Mouse (Mus musculus): Measurements from ENCODE around the gene Zfp653. TPM values are rescaled to one million over a fixed set of nuclear protein-coding genes. Genes with fewer than 3 reads are reported as not detected.
"Not testable (repeated sequence)": the region's sequence is repeated elsewhere in the genome, so short reads cannot be mapped to it uniquely, and the experiment has no call there.

The Zfp653 gene
- polyA plus RNA-seq, 1 experiment from 2014 or later, result 4.2 TPM

DNA sequence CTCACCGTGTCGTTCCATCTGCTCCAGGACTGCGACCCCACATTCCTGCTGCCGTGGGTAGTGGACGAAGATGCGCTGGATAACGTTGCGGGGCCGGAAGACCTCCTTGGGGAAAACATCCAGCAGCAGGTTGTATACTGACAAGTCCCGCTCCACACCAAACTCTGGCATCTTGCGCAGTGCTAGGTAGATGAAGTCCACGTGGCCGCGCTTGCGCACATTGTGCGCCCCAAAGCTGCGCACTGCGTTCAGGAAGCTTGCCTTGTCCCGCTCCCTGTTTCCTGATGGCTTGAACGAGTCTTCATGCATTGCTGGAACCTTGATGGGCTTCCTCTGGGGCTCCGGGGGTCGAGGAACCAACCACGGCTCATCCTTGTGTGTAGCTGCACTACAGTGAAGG is 5.0 kb upstream of the Zfp653 start:
- no peak for ATAC-seq
- Histone ChIP-seq H3K4me3 (ENCODE audit: low read depth, low read length) (no peak overlapping the region), H3K9me3 (ENCODE audit: control insufficient read depth) (no peaks in the 10 kb centered on the region), H3K9ac (ENCODE audit: low read depth, low read length) (no peak overlapping the region), H3K36me3 (ENCODE audit: control insufficient read depth, insufficient read depth) (peaks cover 40% of the 10 kb centered on the region), H3K27me3 (replicated peaks; ENCODE audit: control insufficient read depth, insufficient read depth, low read length) (no peaks in the 10 kb centered on the region), H3K27ac (ENCODE audit: low read depth, low read length) (no peak overlapping the region), H3K4me2 (replicated peaks; ENCODE audit: low read depth) (no peak overlapping the region), H3K4me1 (replicated peaks; ENCODE audit: control insufficient read depth, insufficient read depth, low read length) (no peaks in the 10 kb centered on the region)
- WGBS, result 93% methylated on average over 23 of the region's 23 CpGs
- TF ChIP-seq CTCF (IDR thresholded peaks at IDR 0.05; ENCODE audit: low read depth), result no peak

- H3K4me1 ChIP-seq (replicated peaks; ENCODE audit: control insufficient read depth, insufficient read depth, low read length); H3K27me3 ChIP-seq (replicated peaks; ENCODE audit: control insufficient read depth, insufficient read depth, low read length); H3K9ac ChIP-seq (ENCODE audit: low read depth, low read length); H3K9me3 ChIP-seq (ENCODE audit: control insufficient read depth); ATAC-seq; H3K27ac ChIP-seq (ENCODE audit: low read depth, low read length); H3K4me3 ChIP-seq (ENCODE audit: low read depth, low read length); H3K4me2 ChIP-seq (replicated peaks; ENCODE audit: low read depth): not testable (repeated sequence)
- peaks cover 40% of the 10 kb centered on the region for H3K36me3 ChIP-seq (ENCODE audit: control insufficient read depth, insufficient read depth)
- 78% methylated on average over 3 of the region's 5 CpGs for WGBS
Observed at GRCm38 (mm10) chr9:22075778-22076177, 4.6 kb upstream of the Zfp653 start.

- Histone ChIP-seq H3K9me3 (ENCODE audit: control insufficient read depth) (no peaks in the 10 kb centered on the region), H3K36me3 (ENCODE audit: control insufficient read depth, insufficient read depth) (peaks cover 35% of the 10 kb centered on the region), H3K4me1 (replicated peaks; ENCODE audit: control insufficient read depth, insufficient read depth, low read length) (no peaks in the 10 kb centered on the region), H3K27ac (ENCODE audit: low read depth, low read length) (no peak overlapping the region), H3K27me3 (replicated peaks; ENCODE audit: control insufficient read depth, insufficient read depth, low read length) (no peaks in the 10 kb centered on the region), H3K9ac (ENCODE audit: low read depth, low read length) (no peak overlapping the region), H3K4me2 (replicated peaks; ENCODE audit: low read depth) (no peak overlapping the region), H3K4me3 (ENCODE audit: low read depth, low read length) (no peak overlapping the region)
- no peak for TF ChIP-seq CTCF (IDR thresholded peaks at IDR 0.05; ENCODE audit: low read depth)
- no peak for ATAC-seq
- WGBS, result 91% methylated on average over 4 of the region's 4 CpGs
Observed at GRCm38 (mm10) chr9:22072276-22072675, 1.1 kb upstream of the Zfp653 start.

- Histone ChIP-seq H3K4me1 (replicated peaks; ENCODE audit: control insufficient read depth, insufficient read depth, low read length) (no peaks in the 10 kb centered on the region), H3K27ac (ENCODE audit: low read depth, low read length) (peak overlapping the region; percentile 97; the same call in 1 of the 2 replicates), H3K4me2 (replicated peaks; ENCODE audit: low read depth) (peak overlapping the region; percentile 63), H3K4me3 (ENCODE audit: low read depth, low read length) (peak overlapping the region; percentile 93), H3K36me3 (ENCODE audit: control insufficient read depth, insufficient read depth) (peaks cover 31% of the 10 kb centered on the region), H3K27me3 (replicated peaks; ENCODE audit: control insufficient read depth, insufficient read depth, low read length) (no peaks in the 10 kb centered on the region), H3K9me3 (ENCODE audit: control insufficient read depth) (no peaks in the 10 kb centered on the region), H3K9ac (ENCODE audit: low read depth, low read length) (no peak overlapping the region)
- no peak for ATAC-seq
- 59% methylated on average over 4 of the region's 4 CpGs for WGBS
- no peak for TF ChIP-seq CTCF (IDR thresholded peaks at IDR 0.05; ENCODE audit: low read depth)
Observed at GRCm38 (mm10) chr9:22069881-22070553, 1.2 kb downstream of the Zfp653 start.

DNA sequence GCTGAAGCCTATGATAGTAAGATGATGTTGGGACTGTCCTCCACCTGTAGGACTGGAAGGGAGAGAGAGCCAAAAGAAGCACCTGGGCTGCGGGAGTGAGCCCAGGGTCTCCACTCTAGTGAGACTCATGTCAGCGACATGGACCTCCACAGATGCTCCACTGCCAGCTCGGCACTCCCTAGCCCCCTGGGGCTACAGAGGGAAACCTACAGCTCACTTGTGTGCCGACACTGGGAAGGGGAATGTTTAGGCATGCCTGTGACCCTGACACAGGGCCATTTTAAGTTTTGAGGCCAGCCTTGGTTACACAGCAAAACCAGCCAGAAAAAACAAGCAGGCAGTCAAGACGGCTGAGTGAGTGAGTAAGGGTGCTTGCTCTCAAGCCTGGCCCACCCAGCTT is 4.0 kb downstream of the Zfp653 start:
- 88% methylated on average over 5 of the region's 5 CpGs for WGBS
- H3K27me3 ChIP-seq (replicated peaks; ENCODE audit: control insufficient read depth, insufficient read depth, low read length), result no peaks in the 10 kb centered on the region
- TF ChIP-seq CTCF (IDR thresholded peaks at IDR 0.05; ENCODE audit: low read depth), result no peak
- no peaks in the 10 kb centered on the region for H3K9me3 ChIP-seq (ENCODE audit: control insufficient read depth)
- peaks cover 38% of the 10 kb centered on the region for H3K36me3 ChIP-seq (ENCODE audit: control insufficient read depth, insufficient read depth)
- ATAC-seq, result no peak
- H3K27ac ChIP-seq (ENCODE audit: low read depth, low read length), result no peak overlapping the region
- no peak overlapping the region for H3K4me2 ChIP-seq (replicated peaks; ENCODE audit: low read depth)
- H3K4me3 ChIP-seq (ENCODE audit: low read depth, low read length), result no peak overlapping the region
- H3K9ac ChIP-seq (ENCODE audit: low read depth, low read length), result no peak overlapping the region
- no peaks in the 10 kb centered on the region for H3K4me1 ChIP-seq (replicated peaks; ENCODE audit: control insufficient read depth, insufficient read depth, low read length)

DNA sequence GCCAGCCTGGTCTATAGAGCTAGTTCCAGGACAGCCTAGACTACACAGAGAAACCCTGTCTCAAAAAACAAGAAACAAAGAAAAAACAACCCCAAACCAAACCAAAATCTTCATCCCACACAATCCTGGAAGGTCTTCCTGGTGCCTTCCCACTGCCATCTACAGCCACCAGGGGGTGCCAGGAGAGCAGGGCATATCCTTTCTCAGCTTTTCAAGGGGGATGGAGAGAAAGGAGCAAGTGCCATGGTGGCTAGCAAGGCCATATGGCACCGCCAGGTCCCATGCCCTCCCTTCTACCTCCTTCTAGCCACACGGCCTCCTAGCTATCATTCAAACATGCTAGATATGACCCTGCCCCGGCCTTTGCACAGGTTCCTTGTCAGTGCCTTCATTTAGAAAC is 4.7 kb downstream of the Zfp653 start:
- no peak overlapping the region for H3K27ac ChIP-seq (ENCODE audit: low read depth, low read length)
- H3K27me3 ChIP-seq (replicated peaks; ENCODE audit: control insufficient read depth, insufficient read depth, low read length), result no peaks in the 10 kb centered on the region
- WGBS, result 71% methylated on average over 3 of the region's 3 CpGs
- no peaks in the 10 kb centered on the region for H3K4me1 ChIP-seq (replicated peaks; ENCODE audit: control insufficient read depth, insufficient read depth, low read length)
- TF ChIP-seq CTCF (IDR thresholded peaks at IDR 0.05; ENCODE audit: low read depth), result peak; percentile 93
- peaks cover 44% of the 10 kb centered on the region for H3K36me3 ChIP-seq (ENCODE audit: control insufficient read depth, insufficient read depth)
- H3K4me2 ChIP-seq (replicated peaks; ENCODE audit: low read depth), result no peak overlapping the region
- no peak overlapping the region for H3K9ac ChIP-seq (ENCODE audit: low read depth, low read length)
- no peak overlapping the region for H3K4me3 ChIP-seq (ENCODE audit: low read depth, low read length)
- no peak for ATAC-seq
- no peaks in the 10 kb centered on the region for H3K9me3 ChIP-seq (ENCODE audit: control insufficient read depth)

DNA sequence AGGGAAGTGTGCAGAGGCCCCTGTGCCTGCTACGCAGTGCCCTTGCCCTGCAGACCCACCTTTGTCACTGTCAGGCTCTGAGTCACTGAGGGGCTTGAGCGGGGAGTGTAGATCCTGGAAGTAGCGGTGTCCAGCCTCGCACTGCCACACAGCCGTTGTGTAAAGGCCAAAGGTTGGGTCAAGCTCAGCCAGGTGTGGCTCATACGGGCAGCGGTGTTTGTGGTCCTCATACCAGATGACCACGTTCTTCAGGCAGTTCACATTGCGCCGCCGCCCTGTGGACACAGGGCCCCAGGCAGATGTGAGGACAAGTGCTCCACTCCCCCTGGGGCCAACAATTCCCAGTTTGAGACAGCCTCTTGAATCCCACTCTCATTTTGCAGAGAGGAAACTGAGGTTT is 5.5 kb downstream of the Zfp653 start:
- Histone ChIP-seq H3K9ac (ENCODE audit: low read depth, low read length) (no peak overlapping the region), H3K27ac (ENCODE audit: low read depth, low read length) (no peak overlapping the region), H3K4me1 (replicated peaks; ENCODE audit: control insufficient read depth, insufficient read depth, low read length) (no peaks in the 10 kb centered on the region), H3K27me3 (replicated peaks; ENCODE audit: control insufficient read depth, insufficient read depth, low read length) (no peaks in the 10 kb centered on the region), H3K9me3 (ENCODE audit: control insufficient read depth) (no peaks in the 10 kb centered on the region), H3K4me2 (replicated peaks; ENCODE audit: low read depth) (no peak overlapping the region), H3K36me3 (ENCODE audit: control insufficient read depth, insufficient read depth) (peaks cover 50% of the 10 kb centered on the region), H3K4me3 (ENCODE audit: low read depth, low read length) (no peak overlapping the region)
- no peak for TF ChIP-seq CTCF (IDR thresholded peaks at IDR 0.05; ENCODE audit: low read depth)
- ATAC-seq, result no peak
- WGBS, result 87% methylated on average over 11 of the region's 11 CpGs
